In the genomic region with DNA sequence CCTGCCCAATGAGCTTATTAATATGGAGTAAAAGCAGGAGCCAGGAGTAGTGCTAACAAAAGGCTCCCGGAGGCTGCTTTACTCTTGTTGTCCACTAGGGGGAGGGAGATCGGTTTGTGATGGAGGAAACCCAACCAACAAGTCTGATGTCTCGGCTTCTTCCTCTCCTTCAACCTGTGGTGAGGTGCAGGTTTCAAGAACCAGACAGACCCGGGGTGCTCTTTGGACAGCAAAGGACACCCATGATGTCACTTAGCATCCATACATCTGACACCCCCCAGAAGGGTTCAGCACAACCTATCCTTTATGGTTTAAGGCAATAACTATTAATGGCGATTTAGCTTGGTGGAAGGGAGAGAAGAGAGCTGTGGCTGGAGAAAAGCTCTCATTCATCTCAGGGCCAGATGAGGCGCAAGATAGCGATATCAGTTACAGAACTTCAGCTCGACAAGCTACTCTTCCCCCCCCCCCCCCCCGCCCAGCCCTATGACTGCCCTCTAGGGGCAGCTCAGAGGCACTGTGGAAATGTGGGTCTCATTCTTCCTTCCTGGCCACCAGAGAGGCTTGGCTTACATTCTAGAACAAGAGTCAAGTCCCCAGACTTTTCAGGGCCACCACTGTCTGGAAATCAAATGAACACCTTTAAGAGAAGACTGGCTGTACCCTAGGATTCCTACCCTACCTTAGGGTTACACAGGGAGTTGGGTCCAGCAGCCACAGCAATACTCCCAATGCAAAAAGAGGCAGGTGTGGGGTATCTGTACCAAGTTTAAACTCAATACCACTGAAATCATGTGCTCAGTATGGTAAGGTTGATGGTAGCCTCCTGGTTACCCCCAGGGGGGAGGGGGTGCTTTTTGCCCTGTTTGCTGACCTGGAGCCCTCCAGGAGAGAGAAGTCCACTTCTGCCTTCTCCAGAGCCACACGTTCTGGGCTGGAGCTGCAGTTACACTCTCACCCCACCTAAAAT, we compare ENCODE assay signal across 7 mouse cellular contexts. TPM values are rescaled to one million over a fixed set of nuclear protein-coding genes. Genes with fewer than 3 reads are reported as not detected.
DNase-seq lines count a peak whose midpoint lies in the region; ATAC-seq lines count a peak whose summit lies in the region.

No protein-coding gene starts in this region.

- peak; percentile 55; the same call in 1 of the 2 replicates for ATAC-seq in kidney, embryonic 16.5 days (ENCODE audit: low FRiP score, low TSS enrichment)
- ATAC-seq in megakaryocyte, adult 5-6 weeks (ENCODE audit: poor library complexity, severe bottlenecking), result peak; percentile 77

- 0 out of 2 replicates have a peak overlapping the region, but pooled peaks have one; percentile 13 for H3K4me2 ChIP-seq in kidney, embryonic 16.5 days (replicated peaks; ENCODE audit: low read depth, low read length)

- no peak overlapping the region for H3K4me3 ChIP-seq in kidney, embryonic 16.5 days (ENCODE audit: low read length)

- peak; percentile 73 for DNase-seq in A20 (ENCODE audit: low read depth, low spot score)
- DNase-seq in CD4-positive helper T cell, adult 2 months (ENCODE audit: low read depth, low spot score), result peak; percentile 82
- peak; percentile 72 for DNase-seq in c-Kit-positive CD71-positive TER-119-positive erythroid progenitor cells, embryonic 14.5 days (ENCODE audit: low spot score)
- peak; percentile 24 to 42 for DNase-seq in heart, adult 9 months (ENCODE audit: low spot score in 2 of 2)
- peak; percentile 54 to 80 for DNase-seq in spleen, postnatal 4 days (ENCODE audit: low spot score in 2 of 2)

- H3K27ac ChIP-seq in kidney, embryonic 16.5 days (ENCODE audit: low read length), result no peak overlapping the region

- H3K4me1 ChIP-seq in kidney, embryonic 16.5 days (ENCODE audit: insufficient read depth, low read length), result no peaks in the 10 kb centered on the region; the same call in 1 of the 2 replicates

- H3K27me3 ChIP-seq in kidney, embryonic 16.5 days (ENCODE audit: insufficient read depth, low read length), result no peaks in the 10 kb centered on the region

- no peak overlapping the region for H3K9ac ChIP-seq in kidney, embryonic 16.5 days (replicated peaks; ENCODE audit: low read length)

- peaks cover 42% of the 10 kb centered on the region for H3K36me3 ChIP-seq in kidney, embryonic 16.5 days (ENCODE audit: insufficient read depth, low read length)

- no peaks in the 10 kb centered on the region for H3K9me3 ChIP-seq in kidney, embryonic 16.5 days (ENCODE audit: low read length)

- WGBS in kidney, embryonic 16.5 days, result 22% methylated on average over 9 of the region's 10 CpGs

RNA-seq across cellular contexts. Expression of a gene that starts 9.6 kb away (rescaled TPM):
- 600 and 665 TPM in 2 replicates for polyA plus RNA-seq in kidney, embryonic 16.5 days (2015; fragmentation: Nextera tagmentation; extraction: Ambion mirVana)
- total RNA-seq in megakaryocyte, adult 5-6 weeks (2015), result 7.9 and 19.1 TPM in 2 replicates
- total RNA-seq in megakaryocyte, adult 5-6 weeks (2017), result 3.6 and 5.4 TPM in 2 replicates

RNA-seq across cellular contexts. Expression of a gene that starts 33.1 kb away (rescaled TPM):
- 2.7 and 3.7 TPM in 2 replicates for polyA plus RNA-seq in kidney, embryonic 16.5 days (2015; fragmentation: Nextera tagmentation; extraction: Ambion mirVana)
- total RNA-seq in megakaryocyte, adult 5-6 weeks (2015), result 4.0 and 4.7 TPM in 2 replicates
- total RNA-seq in megakaryocyte, adult 5-6 weeks (2017), result 4.7 and 5.0 TPM in 2 replicates
